Mouse (Mus musculus): Measurements from ENCODE around the gene Gm28035. TPM values are rescaled to one million over a fixed set of nuclear protein-coding genes. Genes with fewer than 3 reads are reported as not detected.

The Gm28035 gene
- polyA plus RNA-seq, 1 experiment from 2014 or later, result 0.33 TPM

GRCm38 (mm10) chr2:30211408-30212168 is 28.8 kb upstream of the Gm28035 start:
- no peak for ATAC-seq (replicated peaks; ENCODE audit: insufficient number of reproducible peaks, insufficient read depth, low FRiP score, low read depth)
- 74% methylated on average over 6 of the region's 6 CpGs for WGBS

GRCm38 (mm10) chr2:30212169-30212545 is 28.2 kb upstream of the Gm28035 start:
- no peak overlapping the region for H3K27ac ChIP-seq
- 68% methylated on average over 4 of the region's 4 CpGs for WGBS
- no peaks in the 10 kb centered on the region for H3K36me3 ChIP-seq
- no peak overlapping the region for H3K4me3 ChIP-seq
- no peak overlapping the region for H3K9ac ChIP-seq
- no peak for ATAC-seq (replicated peaks; ENCODE audit: insufficient number of reproducible peaks, insufficient read depth, low FRiP score, low read depth)
- H3K9me3 ChIP-seq (replicated peaks), result no peaks in the 10 kb centered on the region
- no peak overlapping the region for H3K4me2 ChIP-seq
- H3K27me3 ChIP-seq, result no peaks in the 10 kb centered on the region
- H3K4me1 ChIP-seq (replicated peaks), result no peaks in the 10 kb centered on the region

More at GRCm38 (mm10) chr2:30211408-30212168, 28.8 kb upstream of the Gm28035 start:
- H3K4me2 ChIP-seq, result no peak overlapping the region
- no peaks in the 10 kb centered on the region for H3K36me3 ChIP-seq
- H3K4me1 ChIP-seq (replicated peaks), result peaks cover 2% of the 10 kb centered on the region
- H3K27ac ChIP-seq, result no peak overlapping the region
- no peaks in the 10 kb centered on the region for H3K27me3 ChIP-seq
- no peak overlapping the region for H3K4me3 ChIP-seq
- no peak overlapping the region for H3K9ac ChIP-seq
- no peaks in the 10 kb centered on the region for H3K9me3 ChIP-seq (replicated peaks)

GRCm38 (mm10) chr2:30212951-30213350 is 27.4 kb upstream of the Gm28035 start:
- Histone ChIP-seq H3K27ac (no peak overlapping the region), H3K4me3 (no peak overlapping the region), H3K4me1 (replicated peaks) (no peaks in the 10 kb centered on the region), H3K4me2 (no peak overlapping the region), H3K27me3 (no peaks in the 10 kb centered on the region), H3K36me3 (no peaks in the 10 kb centered on the region), H3K9me3 (replicated peaks) (no peaks in the 10 kb centered on the region), H3K9ac (no peak overlapping the region)
- no peak for ATAC-seq (replicated peaks; ENCODE audit: insufficient number of reproducible peaks, insufficient read depth, low FRiP score, low read depth)
- 74% methylated on average over 1 of the region's 1 CpGs for WGBS

DNA sequence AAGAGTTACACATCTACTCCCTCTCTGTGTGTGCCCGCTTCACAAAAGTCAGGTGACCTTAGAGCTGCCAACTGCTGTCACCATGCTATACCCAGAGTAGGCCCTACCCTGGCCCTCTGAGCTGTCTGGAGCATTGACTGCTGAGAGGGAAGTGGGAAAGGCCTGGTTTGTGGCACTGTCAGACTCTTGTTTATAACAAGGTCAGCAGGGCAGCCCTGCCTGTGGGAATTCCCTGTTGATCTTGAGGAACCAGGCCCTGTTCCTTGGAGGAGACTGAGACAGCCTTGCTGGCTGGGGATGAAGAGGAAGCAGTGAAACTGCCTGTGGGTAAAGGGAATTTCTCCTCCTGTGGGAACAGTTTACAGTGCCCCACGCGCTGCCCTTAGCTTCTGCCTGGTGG is 25.6 kb upstream of the Gm28035 start:
- 89% methylated on average over 3 of the region's 3 CpGs for WGBS
- Histone ChIP-seq H3K9ac (no peak overlapping the region), H3K27ac (no peak overlapping the region), H3K4me3 (no peak overlapping the region), H3K36me3 (no peaks in the 10 kb centered on the region), H3K4me2 (no peak overlapping the region), H3K9me3 (replicated peaks) (no peaks in the 10 kb centered on the region), H3K4me1 (replicated peaks) (no peaks in the 10 kb centered on the region), H3K27me3 (no peaks in the 10 kb centered on the region)
- ATAC-seq (replicated peaks; ENCODE audit: insufficient number of reproducible peaks, insufficient read depth, low FRiP score, low read depth), result no peak

DNA sequence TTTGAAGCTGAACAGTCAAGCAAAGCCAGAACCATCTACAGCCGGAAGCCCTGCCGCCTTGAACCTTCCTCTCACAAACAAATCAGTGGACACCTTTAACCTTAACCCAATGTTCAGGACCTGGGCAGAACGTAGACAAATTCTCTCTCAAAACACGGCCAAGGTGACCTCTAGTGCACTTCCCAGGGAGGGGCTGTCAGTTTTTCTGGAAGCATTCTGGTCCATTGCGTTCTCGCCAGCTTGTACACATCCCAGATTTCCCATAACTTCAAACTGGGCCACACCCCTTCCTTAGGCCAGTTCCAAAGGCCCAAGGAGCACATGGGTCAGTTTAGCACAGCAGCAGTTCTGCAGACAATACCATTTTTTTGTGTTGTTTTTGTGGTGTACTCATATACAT is 24.9 kb upstream of the Gm28035 start:
- H3K36me3 ChIP-seq, result no peaks in the 10 kb centered on the region
- H3K4me2 ChIP-seq, result no peak overlapping the region
- no peaks in the 10 kb centered on the region for H3K27me3 ChIP-seq
- H3K27ac ChIP-seq, result no peak overlapping the region
- no peaks in the 10 kb centered on the region for H3K4me1 ChIP-seq (replicated peaks)
- H3K9me3 ChIP-seq (replicated peaks), result no peaks in the 10 kb centered on the region
- WGBS, result 68% methylated on average over 6 of the region's 6 CpGs
- ATAC-seq (replicated peaks; ENCODE audit: insufficient number of reproducible peaks, insufficient read depth, low FRiP score, low read depth), result no peak
- no peak overlapping the region for H3K9ac ChIP-seq
- no peak overlapping the region for H3K4me3 ChIP-seq

DNA sequence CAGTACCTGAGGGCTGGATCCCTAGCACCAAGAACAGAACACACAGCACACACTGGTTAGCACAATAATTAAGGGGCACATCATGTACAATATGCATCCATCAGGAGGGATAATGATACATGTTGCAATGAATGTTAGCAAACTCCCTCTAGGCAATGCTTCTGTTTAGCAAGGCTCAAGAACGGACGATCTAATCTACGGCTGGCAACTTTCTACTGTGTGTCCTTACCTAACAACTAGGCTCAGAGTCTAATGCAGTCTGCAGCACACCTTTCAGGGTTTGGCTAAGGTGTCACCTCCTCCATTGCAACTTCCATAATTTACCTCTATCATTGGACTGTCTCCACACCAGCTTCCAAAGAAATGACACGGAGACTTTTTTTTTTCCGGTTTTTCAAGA is 24.1 kb upstream of the Gm28035 start:
- no peak overlapping the region for H3K27ac ChIP-seq
- no peaks in the 10 kb centered on the region for H3K4me1 ChIP-seq (replicated peaks)
- H3K4me3 ChIP-seq, result no peak overlapping the region
- ATAC-seq (replicated peaks; ENCODE audit: insufficient number of reproducible peaks, insufficient read depth, low FRiP score, low read depth), result no peak
- H3K27me3 ChIP-seq, result no peaks in the 10 kb centered on the region
- 93% methylated on average over 5 of the region's 5 CpGs for WGBS
- no peaks in the 10 kb centered on the region for H3K36me3 ChIP-seq
- no peak overlapping the region for H3K9ac ChIP-seq
- no peak overlapping the region for H3K4me2 ChIP-seq
- H3K9me3 ChIP-seq (replicated peaks), result no peaks in the 10 kb centered on the region

- H3K4me2 ChIP-seq, result no peak overlapping the region
- ATAC-seq (replicated peaks; ENCODE audit: insufficient number of reproducible peaks, insufficient read depth, low FRiP score, low read depth), result no peak
- no peak overlapping the region for H3K27ac ChIP-seq
- 0 out of 2 replicates have a peak, but pooled peaks cover 2% of the 10 kb centered on the region for H3K9me3 ChIP-seq (replicated peaks)
- peaks cover 3% of the 10 kb centered on the region; the same call in 1 of the 2 replicates for H3K36me3 ChIP-seq
- H3K9ac ChIP-seq, result no peak overlapping the region
- 73% methylated on average over 5 of the region's 5 CpGs for WGBS
- no peak overlapping the region for H3K4me3 ChIP-seq
- no peaks in the 10 kb centered on the region for H3K27me3 ChIP-seq
- peaks cover 29% of the 10 kb centered on the region for H3K4me1 ChIP-seq (replicated peaks)
Observed at GRCm38 (mm10) chr2:30235593-30235992, 4.8 kb upstream of the Gm28035 start.

GRCm38 (mm10) chr2:30236426-30237198 is 3.8 kb upstream of the Gm28035 start:
- WGBS, result 1% methylated on average over 18 of the region's 18 CpGs
- ATAC-seq (replicated peaks; ENCODE audit: insufficient number of reproducible peaks, insufficient read depth, low FRiP score, low read depth), result no peak
- H3K9me3 ChIP-seq (replicated peaks), result no peaks in the 10 kb centered on the region
- H3K36me3 ChIP-seq, result peaks cover 11% of the 10 kb centered on the region; the same call in 1 of the 2 replicates
- peak overlapping the region; percentile 83 for H3K4me2 ChIP-seq
- peak overlapping the region; percentile 77 for H3K9ac ChIP-seq
- H3K4me1 ChIP-seq (replicated peaks), result peaks cover 40% of the 10 kb centered on the region
- peak overlapping the region; percentile 96 for H3K27ac ChIP-seq
- peak overlapping the region; percentile 89 for H3K4me3 ChIP-seq
- H3K27me3 ChIP-seq, result no peaks in the 10 kb centered on the region

DNA sequence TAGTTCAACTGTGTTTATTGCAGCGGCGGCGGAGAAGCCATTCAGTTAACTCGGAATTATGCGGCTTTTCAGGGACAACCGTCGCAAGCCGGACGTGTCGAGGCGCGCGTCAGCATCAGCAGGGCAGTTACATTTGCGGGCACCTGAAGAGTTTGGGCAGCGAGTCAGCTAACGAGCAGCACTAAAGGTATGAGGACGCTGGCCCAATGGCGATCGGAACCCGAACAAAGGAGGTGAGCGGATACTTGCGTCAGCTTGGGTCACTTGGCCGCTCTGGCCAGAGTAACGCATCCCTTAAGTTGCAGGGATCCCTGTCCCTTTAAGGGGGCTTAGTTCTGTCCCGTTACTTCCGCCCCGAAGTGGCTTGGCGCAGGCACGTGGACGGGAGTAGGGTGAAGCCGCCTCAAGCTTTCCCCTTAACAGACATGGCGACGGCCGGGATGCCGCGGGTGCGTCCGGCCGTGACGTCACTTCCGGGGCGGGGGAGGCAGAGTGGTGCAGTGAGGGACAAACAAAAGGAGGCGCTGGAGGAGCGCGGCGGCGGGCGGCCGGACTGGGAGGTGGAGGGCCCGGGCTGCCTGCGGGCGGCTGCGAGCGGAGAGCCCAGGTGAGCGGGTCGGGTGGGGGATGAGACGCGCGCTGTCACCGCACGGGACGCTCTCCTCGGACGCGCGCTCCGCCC is 3.0 kb upstream of the Gm28035 start, which contains the start of gene Lrrc8a:
TSS of gene Lrrc8a (plus strand) at position 517 of the 682 bp plus-strand sequence.
- H3K4me2 ChIP-seq, result peak within 1 kb of the TSS; percentile 83
- H3K36me3 ChIP-seq, result peaks cover 11% of the 10 kb centered on the region; the same call in 1 of the 2 replicates
- H3K9me3 ChIP-seq (replicated peaks), result no peaks in the 10 kb centered on the region
- H3K9ac ChIP-seq, result peak within 1 kb of the TSS; percentile 92
- whole genome bisulfite sequencing, result under 1% methylated on average over 56 of the region's 67 CpGs
- peak within 1 kb of the TSS; percentile 89 for H3K4me3 ChIP-seq
- H3K4me1 ChIP-seq (replicated peaks), result peaks cover 47% of the 10 kb centered on the region
- peak within 1 kb of the TSS; percentile 96 for H3K27ac ChIP-seq
- peak; percentile 93 for ATAC-seq (replicated peaks; ENCODE audit: insufficient number of reproducible peaks, insufficient read depth, low FRiP score, low read depth)
- H3K27me3 ChIP-seq, result no peaks in the 10 kb centered on the region

DNA sequence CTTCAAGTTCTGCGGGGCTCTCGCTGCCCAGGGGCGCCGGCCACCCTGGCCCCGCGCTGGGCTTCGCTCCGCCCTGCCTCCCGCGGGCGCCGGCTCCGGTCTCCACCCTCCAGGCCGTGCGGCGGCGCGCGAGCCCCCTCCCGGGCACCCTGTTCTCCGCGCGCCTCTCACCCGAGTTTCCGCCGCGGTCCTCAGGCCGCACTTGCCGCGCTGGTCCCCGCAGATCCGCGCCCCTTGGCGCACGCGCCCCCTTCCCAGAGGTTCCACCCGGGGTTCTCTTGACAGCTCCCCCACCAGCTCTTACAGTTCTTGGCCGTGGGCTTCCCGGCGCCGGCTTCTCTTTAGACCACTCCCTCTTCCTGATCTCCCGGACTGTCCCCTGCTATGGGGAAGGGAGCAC is 2.5 kb upstream of the Gm28035 start:
- under 1% methylated on average over 42 of the region's 42 CpGs for WGBS
- Histone ChIP-seq H3K36me3 (peaks cover 11% of the 10 kb centered on the region; the same call in 1 of the 2 replicates), H3K4me1 (replicated peaks) (peaks cover 52% of the 10 kb centered on the region), H3K27ac (peak overlapping the region; percentile 96), H3K9ac (peak overlapping the region; percentile 92), H3K9me3 (replicated peaks) (no peaks in the 10 kb centered on the region), H3K27me3 (no peaks in the 10 kb centered on the region), H3K4me2 (peak overlapping the region; percentile 83), H3K4me3 (peak overlapping the region; percentile 89)
- peak; percentile 78 for ATAC-seq (replicated peaks; ENCODE audit: insufficient number of reproducible peaks, insufficient read depth, low FRiP score, low read depth)

GRCm38 (mm10) chr2:30238906-30239465 is 1.4 kb upstream of the Gm28035 start:
- Histone ChIP-seq H3K9ac (peak overlapping the region; percentile 92), H3K9me3 (replicated peaks) (no peaks in the 10 kb centered on the region), H3K27me3 (no peaks in the 10 kb centered on the region), H3K4me2 (peak overlapping the region; percentile 83), H3K27ac (peak overlapping the region; percentile 96), H3K4me3 (peak overlapping the region; percentile 89), H3K4me1 (replicated peaks) (peaks cover 60% of the 10 kb centered on the region), H3K36me3 (peaks cover 20% of the 10 kb centered on the region; the same call in 1 of the 2 replicates)
- WGBS, result 57% methylated on average over 3 of the region's 3 CpGs
- no peak for ATAC-seq (replicated peaks; ENCODE audit: insufficient number of reproducible peaks, insufficient read depth, low FRiP score, low read depth)
